Mouse (Mus musculus) spleen, postnatal 10 days (tissue): Measurements from ENCODE around the gene Nr5a1.
A peak's percentile ranks its signal among the peaks of the same experiment; 100 is the strongest.

Experiments
- DNase-seq, 2 experiments: peaks; one replicate each; pipeline ENCODE4 v3.0.0; 2021 to 2022; ENCODE audit warnings: low spot score in 2 of 2

Gene Nr5a1

GRCm38 (mm10) chr2:38705036-38705435, 9.3 kb downstream of the Nr5a1 start:
- DNase-seq = no peak

GRCm38 (mm10) chr2:38704336-38704735, 10.0 kb downstream of the Nr5a1 start:
- DNase-seq = no peak

GRCm38 (mm10) chr2:38700177-38700576, 14.2 kb downstream of the Nr5a1 start:
- DNase-seq = no peak

GRCm38 (mm10) chr2:38698623-38699022, 15.7 kb downstream of the Nr5a1 start:
- DNase-seq = no peak

GRCm38 (mm10) chr2:38697128-38698120, 16.9 kb downstream of the Nr5a1 start:
- no peak for DNase-seq

- no peak for DNase-seq
Observed at GRCm38 (mm10) chr2:38695770-38696169, 18.6 kb downstream of the Nr5a1 start.

- DNase-seq = peak in 1 of 2 experiments; percentile 52
Observed at GRCm38 (mm10) chr2:38691542-38691941, 22.8 kb downstream of the Nr5a1 start.

- no peak for DNase-seq
Observed at GRCm38 (mm10) chr2:38689881-38690280, 24.5 kb downstream of the Nr5a1 start.

- peak in 1 of 2 experiments; percentile 34 for DNase-seq
Observed at GRCm38 (mm10) chr2:38688791-38689520, 25.4 kb downstream of the Nr5a1 start.

- no peak for DNase-seq
Observed at GRCm38 (mm10) chr2:38685746-38686145, 28.6 kb downstream of the Nr5a1 start.

GRCm38 (mm10) chr2:38683083-38683482, 31.3 kb downstream of the Nr5a1 start:
- DNase-seq = no peak

- no peak for DNase-seq
Observed at GRCm38 (mm10) chr2:38682209-38682608, 32.1 kb downstream of the Nr5a1 start.

- DNase-seq = no peak
Observed at GRCm38 (mm10) chr2:38678947-38679346, 35.4 kb downstream of the Nr5a1 start.

- DNase-seq = no peak
Observed at GRCm38 (mm10) chr2:38675366-38675969, 38.9 kb downstream of the Nr5a1 start.

GRCm38 (mm10) chr2:38672496-38672895, 41.8 kb downstream of the Nr5a1 start:
- no peak for DNase-seq

GRCm38 (mm10) chr2:38668802-38669580, 45.4 kb downstream of the Nr5a1 start:
- DNase-seq = no peak

GRCm38 (mm10) chr2:38661398-38661797, 52.9 kb downstream of the Nr5a1 start:
- DNase-seq = peak in 1 of 2 experiments; percentile 28

- peak; percentile 23 to 69 for DNase-seq
Observed at GRCm38 (mm10) chr2:38658338-38658836, 56.0 kb downstream of the Nr5a1 start.

GRCm38 (mm10) chr2:38653694-38654093, 60.6 kb downstream of the Nr5a1 start:
- DNase-seq = no peak

GRCm38 (mm10) chr2:38653293-38653619, 61.1 kb downstream of the Nr5a1 start:
- DNase-seq = no peak

- DNase-seq = no peak
Observed at GRCm38 (mm10) chr2:38652565-38653292, 61.6 kb downstream of the Nr5a1 start.
